Mouse (Mus musculus) limb, embryonic 12.5 days (tissue): ENCODE data around the gene Cel. TPM values are rescaled to one million over a fixed set of nuclear protein-coding genes. Genes with fewer than 3 reads are reported as not detected.
A peak's percentile ranks its signal among the peaks of the same experiment; 100 is the strongest.
"Not testable (repeated sequence)": the region's sequence is repeated elsewhere in the genome, so short reads cannot be mapped to it uniquely, and the experiment has no call there.

Experiments
- ATAC-seq: fragments of 200-750 bp; cut with Nextera tagmentation; 2 replicates; pipeline ENCODE4 v1.8.0; 2017; ENCODE audit warnings: low read depth, moderate TSS enrichment; ENCODE audit not compliant: insufficient number of reproducible peaks, insufficient read depth, low FRiP score, low TSS enrichment
- H3K27ac ChIP-seq: fragments of 300-500 bp; sonication (generic); 2 replicates; pipeline ENCODE4 v1.5.1; 2016; ENCODE audit warnings: mild to moderate bottlenecking, moderate library complexity
- H3K27me3 ChIP-seq: fragments of 300-500 bp; sonication (generic); 2 replicates; pipeline ENCODE4 v1.6.1; 2016; ENCODE audit warnings: mild to moderate bottlenecking, moderate library complexity
- H3K36me3 ChIP-seq: fragments of 300-500 bp; sonication (generic); 2 replicates; pipeline ENCODE4 v1.6.1; 2016; ENCODE audit warnings: mild to moderate bottlenecking, moderate library complexity
- H3K4me1 ChIP-seq: fragments of 300-500 bp; sonication (generic); replicated peaks from 2 replicates; pipeline ENCODE4 v1.6.1; 2016
- H3K4me2 ChIP-seq: fragments of 300-500 bp; sonication (generic); 2 replicates; pipeline ENCODE4 v1.6.1; 2016; ENCODE audit warnings: mild to moderate bottlenecking, moderate library complexity
- H3K4me3 ChIP-seq: fragments of 300-500 bp; sonication (generic); replicated peaks from 2 replicates; pipeline ENCODE4 v1.5.1; 2016; ENCODE audit warnings: mild to moderate bottlenecking
- H3K9ac ChIP-seq: fragments of 300-500 bp; sonication (generic); replicated peaks from 2 replicates; pipeline ENCODE4 v1.6.1; 2016; ENCODE audit warnings: mild to moderate bottlenecking, moderate library complexity
- H3K9me3 ChIP-seq: fragments of 300-500 bp; sonication (generic); 2 replicates; pipeline ENCODE4 v1.6.1; 2016; ENCODE audit warnings: mild to moderate bottlenecking, moderate library complexity
- WGBS: fragments of 180-500 bp; shearing (Covaris S2); methylation state at CpG from one replicate; pipeline ENCODE4 v1.1.7; 2016; 5-methylcytosine and 5-hydroxymethylcytosine counted together
- microRNA-seq: library from miRNA; unstranded; fragments of <30 nt; microRNA quantifications from one replicate; pipeline ENCODE4, GENCODE M21; 2017
- polyA plus RNA-seq: library from polyadenylated mRNA; unstranded; fragments of >200 nt; fragmentation: Nextera tagmentation; extraction: Ambion mirVana; gene quantifications from 2 replicates; pipeline ENCODE4 v1.2.1, GENCODE M21; 2016

The Cel gene
- polyA plus RNA-seq, 1 experiment from 2014 or later, result not detected

GRCm38 (mm10) chr2:28517206-28517909 lies 45.8 kb downstream of the Cel start:
- H3K27ac ChIP-seq, result no peak overlapping the region
- H3K4me1 ChIP-seq, result peaks cover 52% of the 10 kb centered on the region
- H3K4me2 ChIP-seq, result no peak overlapping the region
- no peaks in the 10 kb centered on the region for H3K27me3 ChIP-seq
- no peak overlapping the region for H3K9ac ChIP-seq
- H3K36me3 ChIP-seq, result peaks cover 19% of the 10 kb centered on the region; the same call in 1 of the 2 replicates
- 47% methylated on average over 5 of the region's 5 CpGs for WGBS
- no peaks in the 10 kb centered on the region for H3K9me3 ChIP-seq
- H3K4me3 ChIP-seq, result no peak overlapping the region
- 0 out of 2 replicates have a peak, but pooled peaks have one; percentile 3 for ATAC-seq

- 20% methylated on average over 5 of the region's 5 CpGs for WGBS
- peaks cover 37% of the 10 kb centered on the region for H3K4me1 ChIP-seq
- H3K27me3 ChIP-seq, result no peaks in the 10 kb centered on the region
Measured at GRCm38 (mm10) chr2:28514489-28514888, 48.7 kb downstream of the Cel start.

DNA sequence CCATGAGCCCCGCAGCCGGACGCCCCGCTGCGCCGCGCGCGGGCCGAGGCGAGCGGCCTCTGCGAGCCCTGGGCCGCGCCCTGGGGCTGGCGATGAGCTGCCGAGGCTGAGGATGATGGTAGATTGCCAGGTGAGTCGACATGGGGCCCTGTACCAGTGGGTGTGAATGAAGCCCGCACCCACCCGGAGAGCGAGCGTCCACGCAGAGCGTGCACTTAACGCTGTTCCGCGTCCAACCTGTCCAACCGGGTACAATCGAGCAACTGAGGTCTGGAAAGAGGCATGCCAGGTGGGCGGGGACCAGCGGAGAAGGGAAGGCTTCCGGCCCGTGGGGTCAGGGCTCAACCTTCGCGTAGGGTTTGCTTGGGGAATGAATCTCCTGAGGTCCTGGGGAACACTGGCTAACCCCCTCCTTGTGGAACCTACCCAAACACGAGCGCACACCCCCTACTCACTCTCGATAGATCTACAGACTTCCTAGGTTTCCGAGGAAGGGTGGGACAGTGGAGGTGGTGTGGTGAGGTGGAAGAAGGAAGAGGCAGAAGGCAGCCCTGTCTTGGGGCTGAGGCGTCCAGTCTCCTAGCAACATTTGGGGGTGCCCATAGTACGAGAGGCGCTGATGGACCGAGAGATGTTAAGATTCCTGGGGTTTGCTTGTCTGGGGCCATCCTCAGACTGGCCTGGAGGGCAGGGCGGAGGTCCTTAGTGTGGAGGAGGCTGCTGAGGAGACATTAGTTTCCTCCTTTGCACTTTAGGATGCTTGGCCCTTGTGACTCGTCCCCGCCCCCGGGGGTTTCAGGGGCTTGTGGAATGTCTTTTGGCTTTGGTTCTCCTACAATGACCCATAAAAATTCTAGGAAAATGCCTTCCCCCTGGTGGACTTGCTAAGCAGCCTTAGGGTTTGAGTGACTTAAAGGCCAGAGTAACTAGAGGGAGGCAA lies 49.5 kb downstream of the Cel start:
- Histone ChIP-seq H3K27ac (peak overlapping the region; percentile 75), H3K4me2 (peak overlapping the region; percentile 89), H3K36me3 (0 out of 2 replicates have a peak, but pooled peaks cover 6% of the 10 kb centered on the region), H3K4me3 (peak overlapping the region; percentile 81), H3K9ac (peak overlapping the region; percentile 91), H3K27me3 (no peaks in the 10 kb centered on the region), H3K9me3 (no peaks in the 10 kb centered on the region), H3K4me1 (peaks cover 37% of the 10 kb centered on the region)
- 7% methylated on average over 47 of the region's 47 CpGs for WGBS
- peak; percentile 60 for ATAC-seq

More at GRCm38 (mm10) chr2:28514489-28514888, 48.7 kb downstream of the Cel start:
- Histone ChIP-seq H3K27ac (peak overlapping the region; percentile 75), H3K4me3 (peak overlapping the region; percentile 81), H3K9me3 (no peaks in the 10 kb centered on the region), H3K9ac (peak overlapping the region; percentile 91), H3K4me2 (peak overlapping the region; percentile 89), H3K36me3 (0 out of 2 replicates have a peak, but pooled peaks cover 10% of the 10 kb centered on the region)
- no peak for ATAC-seq

DNA sequence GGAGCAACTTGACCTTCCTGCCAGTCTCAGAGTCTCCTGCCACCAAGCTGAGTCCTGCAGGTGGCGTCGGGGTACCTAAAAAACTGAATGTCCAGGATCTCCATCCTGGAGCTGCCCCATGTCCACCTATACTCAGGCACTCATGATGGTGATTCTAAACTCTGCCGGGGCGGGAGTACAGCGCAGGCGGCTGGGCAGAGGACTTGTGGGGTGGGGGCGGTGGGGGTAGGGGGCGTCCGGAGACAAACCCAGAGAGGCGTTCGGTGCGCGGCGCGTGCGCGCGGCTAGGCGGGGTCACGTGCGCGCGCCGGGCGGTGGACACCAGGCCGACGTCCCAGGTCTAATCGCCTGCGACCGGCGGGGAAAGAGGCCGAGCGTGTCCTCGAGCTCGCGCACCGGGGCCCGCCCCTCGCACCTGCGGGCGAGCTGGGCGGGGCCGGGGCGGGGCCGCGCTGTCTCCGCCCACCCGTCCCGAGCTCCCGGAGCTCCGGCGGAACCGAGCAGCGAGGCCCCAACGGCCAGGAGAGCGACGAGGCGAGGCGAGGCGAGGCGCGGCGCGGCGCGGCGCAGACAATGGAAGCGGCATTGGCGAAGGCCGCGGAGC lies 50.3 kb downstream of the Cel start, which contains the start of gene Ralgds:
Gene Ralgds (plus strand): TSS at position 328 of the 604 bp plus-strand sequence.
- peak within 1 kb of the TSS; percentile 91 for H3K9ac ChIP-seq
- H3K4me1 ChIP-seq, result peaks cover 29% of the 10 kb centered on the region
- no peaks in the 10 kb centered on the region for H3K9me3 ChIP-seq
- H3K36me3 ChIP-seq, result no peaks in the 10 kb centered on the region
- ATAC-seq, result peak; percentile 49
- no peaks in the 10 kb centered on the region for H3K27me3 ChIP-seq
- WGBS, result under 1% methylated on average over 68 of the region's 71 CpGs
- H3K4me2 ChIP-seq, result peak within 1 kb of the TSS; percentile 89
- peak within 1 kb of the TSS; percentile 81 for H3K4me3 ChIP-seq
- peak within 1 kb of the TSS; percentile 75 for H3K27ac ChIP-seq

DNA sequence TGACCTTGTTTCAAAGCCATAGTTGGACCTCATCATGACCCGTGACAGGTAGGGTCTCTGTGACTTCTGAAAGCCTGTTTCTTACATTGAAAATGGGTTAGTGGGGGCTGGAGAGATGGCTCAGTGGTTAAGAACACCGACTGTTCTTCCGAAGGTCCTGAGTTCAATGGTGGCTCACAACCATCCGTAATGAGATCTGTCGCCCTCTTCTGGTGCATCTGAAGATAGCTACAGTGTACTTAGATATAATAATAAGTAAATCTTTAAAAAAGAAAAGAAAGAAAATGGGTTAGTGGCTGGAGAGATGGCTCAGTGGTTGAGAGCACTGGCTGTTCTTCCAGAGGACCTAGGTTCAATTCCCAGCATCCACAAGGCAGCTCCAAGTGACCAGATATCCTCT lies 51.6 kb downstream of the Cel start:
- not testable (repeated sequence) for H3K36me3 ChIP-seq, H3K27me3 ChIP-seq, H3K4me3 ChIP-seq, H3K9ac ChIP-seq, H3K4me2 ChIP-seq, H3K27ac ChIP-seq, ATAC-seq, H3K9me3 ChIP-seq
- 62% methylated on average over 5 of the region's 5 CpGs for WGBS
- H3K4me1 ChIP-seq, result peaks cover 21% of the 10 kb centered on the region

DNA sequence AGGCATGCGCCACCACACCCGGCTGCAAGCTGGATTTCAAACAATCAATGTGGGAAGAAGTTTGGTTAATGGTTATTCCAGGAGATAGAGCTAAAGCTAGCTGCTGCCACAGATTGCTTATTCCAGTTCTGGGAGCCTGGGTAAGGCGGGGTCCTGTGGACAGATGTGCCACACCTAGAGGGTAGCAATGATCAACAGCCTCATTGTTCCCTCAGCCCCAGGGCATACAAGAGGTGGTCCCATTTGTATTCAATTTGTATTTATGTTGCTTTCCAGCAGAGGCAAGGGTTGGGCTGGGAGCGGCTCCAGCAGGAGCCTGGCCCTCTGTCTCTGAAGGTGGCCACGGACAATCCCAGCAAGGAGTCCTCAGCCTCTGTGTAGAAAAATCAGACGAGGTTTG lies 56.9 kb downstream of the Cel start:
- no peak for ATAC-seq
- no peaks in the 10 kb centered on the region for H3K36me3 ChIP-seq
- H3K27ac ChIP-seq, result no peak overlapping the region
- no peaks in the 10 kb centered on the region for H3K9me3 ChIP-seq
- H3K4me1 ChIP-seq, result no peaks in the 10 kb centered on the region
- 0 out of 2 replicates have a peak, but pooled peaks cover 2% of the 10 kb centered on the region for H3K27me3 ChIP-seq
- H3K9ac ChIP-seq, result no peak overlapping the region
- 73% methylated on average over 6 of the region's 6 CpGs for WGBS
- H3K4me2 ChIP-seq, result no peak overlapping the region
- no peak overlapping the region for H3K4me3 ChIP-seq

GRCm38 (mm10) chr2:28505795-28506194 lies 57.4 kb downstream of the Cel start, which contains the start of gene Gm10134:
TSS of gene Gm10134 (plus strand) at chr2:28506095.
- Histone ChIP-seq H3K9me3 (no peaks in the 10 kb centered on the region), H3K27me3 (0 out of 2 replicates have a peak, but pooled peaks cover 4% of the 10 kb centered on the region), H3K36me3 (no peaks in the 10 kb centered on the region), H3K9ac (no peak within 1 kb of the TSS), H3K4me2 (no peak within 1 kb of the TSS), H3K4me1 (no peaks in the 10 kb centered on the region), H3K27ac (no peak within 1 kb of the TSS), H3K4me3 (no peak within 1 kb of the TSS)
- WGBS, result 75% methylated on average over 3 of the region's 3 CpGs
- ATAC-seq, result no peak

Small RNA genes within 50 kb of the gene (microRNA-seq; reads per million reads assigned to microRNA genes)
- gene Gm22824, result not detected

Other genes with a start within 250 kb of the Cel start
- 8.6 and 8.8 TPM in 2 replicates for gene Ppp1r26, start 116.6 kb downstream of the Cel start, polyA plus RNA-seq
- gene 1700007K13Rik, start 97.1 kb downstream of the Cel start, polyA plus RNA-seq, result 0.70 and 0.73 TPM in 2 replicates
- 58.7 and 66.4 TPM in 2 replicates for gene Mrps2, start 95.3 kb downstream of the Cel start, polyA plus RNA-seq
- gene Gbgt1, start 66.5 kb downstream of the Cel start, polyA plus RNA-seq, result 0.25 TPM in 1 of 2 replicates, not detected in the other
- gene Gm10134, start 57.3 kb downstream of the Cel start, polyA plus RNA-seq, result 0.69 and 0.89 TPM in 2 replicates
- gene Ralgds, start 50.3 kb downstream of the Cel start, polyA plus RNA-seq, result 42.7 and 54.7 TPM in 2 replicates
- 56.7 and 59.1 TPM in 2 replicates for gene Gtf3c5, start 20.3 kb upstream of the Cel start, polyA plus RNA-seq
- 0.55 and 2.2 TPM in 2 replicates for gene Gfi1b, start 58.6 kb upstream of the Cel start, polyA plus RNA-seq
- gene Tsc1, start 77.8 kb upstream of the Cel start, polyA plus RNA-seq, result 24.9 and 25.4 TPM in 2 replicates
- gene Spaca9, start 136.3 kb upstream of the Cel start, polyA plus RNA-seq, result 0.76 and 1.8 TPM in 2 replicates
- 0.39 and 0.49 TPM in 2 replicates for gene Ak8, start 136.8 kb upstream of the Cel start, polyA plus RNA-seq